Mouse (Mus musculus): Measurements from ENCODE around the gene Tmod3. TPM values are rescaled to one million over a fixed set of nuclear protein-coding genes. Genes with fewer than 3 reads are reported as not detected.

Gene Tmod3
- polyA plus RNA-seq, 1 experiment, result 28.6 TPM

DNA sequence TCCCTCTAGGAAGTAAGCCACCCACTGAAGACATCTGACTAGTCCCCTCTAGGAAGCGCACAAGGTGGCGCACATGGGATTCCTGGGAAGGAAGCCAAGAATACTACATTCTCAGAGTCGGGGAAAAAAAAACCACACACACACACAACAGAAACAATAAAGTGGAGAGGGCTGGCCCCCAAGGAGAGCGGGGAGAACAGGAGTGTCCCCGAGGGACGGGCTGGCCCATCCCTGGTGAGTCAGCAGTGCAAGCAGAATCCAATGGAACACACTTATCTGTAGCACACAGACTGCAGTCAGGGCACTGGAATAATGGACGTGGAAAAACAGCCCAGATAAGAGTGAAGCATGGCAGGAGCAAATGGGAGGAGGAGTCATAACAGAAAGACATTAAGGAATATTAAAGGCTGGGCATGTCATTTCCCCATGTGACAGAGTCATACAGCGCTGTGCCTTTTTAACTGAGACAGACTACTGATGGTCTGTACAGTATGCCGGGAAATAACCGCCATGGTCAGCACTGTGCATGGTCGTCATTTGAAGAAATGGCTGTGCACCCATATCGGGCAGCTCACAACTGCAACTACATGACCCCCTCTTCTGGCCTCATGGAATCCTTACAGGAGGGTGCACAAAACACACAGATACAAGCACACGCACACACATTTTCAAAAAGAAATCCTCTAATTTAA, 31.9 kb downstream of the Tmod3 start:
- WGBS, result 73% methylated on average over 13 of the region's 13 CpGs
- Histone ChIP-seq H3K27ac (ENCODE audit: control insufficient read depth, insufficient read depth, low read depth, low read length, poor library complexity) (no peak overlapping the region), H3K4me3 (replicated peaks; ENCODE audit: control insufficient read depth, low read depth, low read length) (no peak overlapping the region), H3K4me1 (ENCODE audit: control insufficient read depth, insufficient read depth, low read length) (no peaks in the 10 kb centered on the region)
- TF ChIP-seq POLR2A (IDR thresholded peaks at IDR 0.05; ENCODE audit: borderline replicate concordance, control insufficient read depth, low read depth, low read length) (no peak), CTCF (IDR thresholded peaks at IDR 0.05; ENCODE audit: control insufficient read depth, insufficient read depth, low read length) (no peak)

DNA sequence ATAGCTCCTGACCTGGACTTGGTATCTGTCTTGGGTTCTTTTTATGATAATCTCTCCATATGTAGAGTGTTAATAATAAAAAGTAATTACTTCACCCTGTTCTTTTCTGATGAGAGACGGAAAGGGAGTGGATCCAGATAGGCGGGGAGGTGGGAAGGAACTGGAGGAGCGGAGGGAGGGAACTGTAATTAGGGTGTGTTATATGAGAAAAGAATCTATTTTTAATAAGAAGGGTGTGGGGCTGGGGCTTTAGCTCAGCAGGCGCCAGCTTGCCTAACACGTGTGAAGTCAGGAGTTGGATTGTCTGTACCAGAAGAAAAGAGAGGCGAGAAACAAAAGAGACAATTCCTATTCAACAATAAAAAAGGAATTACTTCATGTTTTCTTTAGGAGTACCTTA, 35.8 kb downstream of the Tmod3 start:
- TF ChIP-seq CTCF (IDR thresholded peaks at IDR 0.05; ENCODE audit: control insufficient read depth, insufficient read depth, low read length) (no peak), POLR2A (IDR thresholded peaks at IDR 0.05; ENCODE audit: borderline replicate concordance, control insufficient read depth, low read depth, low read length) (no peak)
- no peak overlapping the region for H3K27ac ChIP-seq (ENCODE audit: control insufficient read depth, insufficient read depth, low read depth, low read length, poor library complexity)
- no peaks in the 10 kb centered on the region for H3K4me1 ChIP-seq (ENCODE audit: control insufficient read depth, insufficient read depth, low read length)
- 85% methylated on average over 6 of the region's 6 CpGs for WGBS
- H3K4me3 ChIP-seq (replicated peaks; ENCODE audit: control insufficient read depth, low read depth, low read length), result no peak overlapping the region

DNA sequence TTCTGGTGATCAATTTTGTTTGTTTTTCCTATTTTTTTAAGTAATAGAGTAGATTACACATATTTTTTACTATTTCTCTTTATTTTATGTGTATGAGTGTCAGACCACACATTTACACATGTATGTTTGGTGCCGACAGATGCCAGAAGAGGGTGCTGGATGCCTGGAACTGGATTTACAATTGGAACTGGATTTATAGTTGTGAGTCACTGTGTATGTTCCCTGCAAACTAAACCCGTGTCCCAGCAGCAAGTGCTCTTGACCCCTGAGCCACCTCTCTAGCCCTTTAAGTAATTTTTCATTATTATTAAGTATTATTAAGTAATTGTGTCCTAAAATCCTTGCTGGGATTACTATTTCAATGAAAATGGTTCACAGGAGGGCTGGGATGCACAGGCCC, 37.2 kb downstream of the Tmod3 start:
- TF ChIP-seq CTCF (IDR thresholded peaks at IDR 0.05; ENCODE audit: control insufficient read depth, insufficient read depth, low read length) (no peak), POLR2A (IDR thresholded peaks at IDR 0.05; ENCODE audit: borderline replicate concordance, control insufficient read depth, low read depth, low read length) (no peak)
- no peak overlapping the region for H3K4me3 ChIP-seq (replicated peaks; ENCODE audit: control insufficient read depth, low read depth, low read length)
- 78% methylated on average over 2 of the region's 2 CpGs for WGBS

DNA sequence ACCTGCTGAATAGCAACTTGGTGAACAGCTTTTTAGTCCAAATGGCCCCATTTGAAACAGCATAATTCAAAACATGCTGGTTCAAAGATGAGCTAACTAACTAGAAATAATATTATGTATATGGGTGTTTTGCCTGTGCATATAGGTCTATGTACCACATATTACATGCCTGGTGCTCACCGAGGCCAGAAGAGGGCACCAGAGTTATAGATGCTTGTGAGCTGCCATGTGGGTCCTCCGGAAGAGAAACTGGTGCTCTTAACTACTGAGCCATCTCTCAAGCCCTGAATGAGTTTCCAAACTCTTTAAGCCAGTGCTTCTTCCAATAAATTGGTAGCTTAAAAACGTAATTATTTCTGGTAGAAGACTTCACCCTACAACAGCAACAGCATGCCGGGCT, 37.7 kb downstream of the Tmod3 start:
- H3K4me1 ChIP-seq (ENCODE audit: control insufficient read depth, insufficient read depth, low read length), result no peaks in the 10 kb centered on the region
- no peak for TF ChIP-seq POLR2A (IDR thresholded peaks at IDR 0.05; ENCODE audit: borderline replicate concordance, control insufficient read depth, low read depth, low read length)
- TF ChIP-seq CTCF (IDR thresholded peaks at IDR 0.05; ENCODE audit: control insufficient read depth, insufficient read depth, low read length), result peak; percentile 72
- 56% methylated on average over 4 of the region's 4 CpGs for WGBS
- no peak overlapping the region for H3K27ac ChIP-seq (ENCODE audit: control insufficient read depth, insufficient read depth, low read depth, low read length, poor library complexity)
- no peak overlapping the region for H3K4me3 ChIP-seq (replicated peaks; ENCODE audit: control insufficient read depth, low read depth, low read length)

More for the DNA sequence above, 37.2 kb downstream of the Tmod3 start:
- Histone ChIP-seq H3K4me1 (ENCODE audit: control insufficient read depth, insufficient read depth, low read length) (no peaks in the 10 kb centered on the region), H3K27ac (ENCODE audit: control insufficient read depth, insufficient read depth, low read depth, low read length, poor library complexity) (no peak overlapping the region)

DNA sequence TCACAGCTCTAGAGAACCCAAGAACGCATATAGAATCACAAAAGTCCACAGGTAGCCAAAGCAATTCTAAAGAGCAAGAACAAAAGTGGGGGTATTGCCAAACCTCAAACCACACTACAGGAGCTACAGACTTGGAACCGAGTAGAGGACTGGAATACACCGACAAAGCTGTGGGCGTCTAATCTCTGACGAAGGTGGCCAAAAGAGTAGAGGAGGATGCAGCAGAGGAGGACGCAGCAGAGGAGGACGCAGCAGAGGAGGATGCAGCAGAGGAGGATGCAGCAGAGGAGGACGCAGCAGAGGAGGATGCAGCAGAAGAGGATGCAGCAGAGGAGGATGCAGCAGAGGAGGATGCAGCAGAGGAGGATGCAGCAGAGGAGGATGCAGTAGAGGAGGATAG, 38.5 kb downstream of the Tmod3 start:
- TF ChIP-seq CTCF (IDR thresholded peaks at IDR 0.05; ENCODE audit: control insufficient read depth, insufficient read depth, low read length) (no peak), POLR2A (IDR thresholded peaks at IDR 0.05; ENCODE audit: borderline replicate concordance, control insufficient read depth, low read depth, low read length) (no peak)
- no peak overlapping the region for H3K27ac ChIP-seq (ENCODE audit: control insufficient read depth, insufficient read depth, low read depth, low read length, poor library complexity)
- no peaks in the 10 kb centered on the region for H3K4me1 ChIP-seq (ENCODE audit: control insufficient read depth, insufficient read depth, low read length)
- no peak overlapping the region for H3K4me3 ChIP-seq (replicated peaks; ENCODE audit: control insufficient read depth, low read depth, low read length)
- WGBS, result 78% methylated on average over 8 of the region's 8 CpGs

DNA sequence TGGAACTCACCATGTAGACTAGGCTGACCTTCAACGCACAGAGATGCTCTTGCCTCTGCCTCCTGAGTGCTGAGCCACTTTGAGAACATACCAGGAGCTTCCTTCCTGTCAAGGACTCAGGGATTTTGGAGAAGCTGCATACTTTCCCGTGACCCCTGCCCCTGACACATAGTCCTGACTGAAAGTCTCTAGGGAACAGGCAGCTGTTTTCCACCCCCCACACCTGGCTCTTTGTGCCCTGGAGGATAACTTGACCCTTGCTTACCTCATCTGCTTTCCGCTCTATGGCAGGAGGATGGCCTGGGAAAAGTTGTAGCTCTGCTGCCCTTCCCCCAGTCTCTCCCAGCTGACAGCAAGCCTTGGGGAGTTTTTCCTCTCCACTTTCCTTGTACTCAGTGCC, 41.7 kb downstream of the Tmod3 start:
- Histone ChIP-seq H3K4me3 (replicated peaks; ENCODE audit: control insufficient read depth, low read depth, low read length) (no peak overlapping the region), H3K4me1 (ENCODE audit: control insufficient read depth, insufficient read depth, low read length) (no peaks in the 10 kb centered on the region), H3K27ac (ENCODE audit: control insufficient read depth, insufficient read depth, low read depth, low read length, poor library complexity) (no peak overlapping the region)
- WGBS, result 89% methylated on average over 3 of the region's 3 CpGs
- TF ChIP-seq CTCF (IDR thresholded peaks at IDR 0.05; ENCODE audit: control insufficient read depth, insufficient read depth, low read length) (no peak), POLR2A (IDR thresholded peaks at IDR 0.05; ENCODE audit: borderline replicate concordance, control insufficient read depth, low read depth, low read length) (no peak)

DNA sequence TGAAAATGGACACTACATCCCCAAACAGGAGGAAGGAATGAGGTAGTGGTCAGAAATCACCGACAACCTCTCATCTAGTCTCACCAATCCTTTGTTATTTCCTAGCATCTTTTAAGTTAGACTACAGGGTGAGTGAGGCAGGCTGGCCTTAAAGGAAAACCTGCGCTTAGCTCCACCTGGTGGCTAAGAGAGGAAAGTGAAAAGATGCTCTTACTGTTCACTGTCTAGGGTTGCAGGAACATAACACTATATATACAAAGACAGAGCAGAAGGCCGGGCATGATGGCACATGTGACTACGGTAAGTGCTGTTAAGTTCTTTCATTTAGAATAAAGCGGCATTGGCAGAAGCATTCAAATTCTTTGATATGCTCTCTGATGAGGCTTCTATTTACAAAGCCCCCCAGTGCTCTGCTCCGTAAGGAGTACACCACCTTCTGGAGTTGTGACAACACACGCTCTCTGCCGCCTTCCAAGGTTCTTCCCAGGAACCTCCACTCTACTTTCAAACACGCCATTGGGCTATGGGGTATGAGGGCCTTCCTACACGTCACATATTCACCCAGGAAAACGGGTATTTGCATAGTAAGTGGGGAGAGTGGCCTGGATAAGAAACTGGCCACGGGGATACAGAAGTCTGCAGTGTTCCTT, 43.9 kb downstream of the Tmod3 start:
- Histone ChIP-seq H3K27ac (ENCODE audit: control insufficient read depth, insufficient read depth, low read depth, low read length, poor library complexity) (no peak overlapping the region), H3K4me1 (ENCODE audit: control insufficient read depth, insufficient read depth, low read length) (no peaks in the 10 kb centered on the region), H3K4me3 (replicated peaks; ENCODE audit: control insufficient read depth, low read depth, low read length) (no peak overlapping the region)
- TF ChIP-seq CTCF (IDR thresholded peaks at IDR 0.05; ENCODE audit: control insufficient read depth, insufficient read depth, low read length) (peak; percentile 62), POLR2A (IDR thresholded peaks at IDR 0.05; ENCODE audit: borderline replicate concordance, control insufficient read depth, low read depth, low read length) (no peak)
- WGBS, result 78% methylated on average over 12 of the region's 12 CpGs

DNA sequence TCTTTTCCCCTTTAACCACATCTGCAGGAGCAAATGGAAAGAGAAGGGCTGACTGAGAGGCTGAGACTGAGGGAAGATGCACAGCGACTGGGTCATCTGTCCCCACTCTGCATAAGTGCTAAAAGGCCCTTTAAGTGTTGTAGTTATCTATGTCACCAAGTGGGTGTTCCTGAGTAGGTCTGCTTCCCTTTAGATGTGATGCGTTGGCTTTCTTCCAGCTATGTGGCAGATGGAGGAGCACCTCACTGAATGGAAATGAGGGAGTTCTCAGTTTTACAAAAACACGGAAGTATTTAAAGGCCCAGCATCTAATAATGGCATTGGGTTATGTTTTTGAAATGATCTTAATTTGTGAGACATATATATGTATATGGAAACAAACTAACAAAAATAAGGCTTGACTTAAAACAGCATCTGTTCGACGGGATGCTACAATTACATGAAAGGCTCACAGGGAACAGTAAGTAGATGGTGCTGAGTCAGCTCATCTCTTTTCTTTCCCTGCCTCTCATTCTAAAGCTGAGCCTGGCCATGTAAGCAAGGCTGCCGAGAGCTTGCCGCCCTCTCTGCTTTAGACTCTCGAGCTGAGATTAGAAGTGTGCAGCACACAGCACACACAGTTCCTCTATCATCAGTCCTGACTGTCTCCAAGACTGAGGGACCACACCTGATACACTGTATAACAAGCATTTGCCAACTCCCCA, 48.1 kb downstream of the Tmod3 start:
- Histone ChIP-seq H3K4me1 (ENCODE audit: control insufficient read depth, insufficient read depth, low read length) (no peaks in the 10 kb centered on the region), H3K27ac (ENCODE audit: control insufficient read depth, insufficient read depth, low read depth, low read length, poor library complexity) (no peak overlapping the region), H3K4me3 (replicated peaks; ENCODE audit: control insufficient read depth, low read depth, low read length) (no peak overlapping the region)
- 79% methylated on average over 8 of the region's 8 CpGs for WGBS
- TF ChIP-seq CTCF (IDR thresholded peaks at IDR 0.05; ENCODE audit: control insufficient read depth, insufficient read depth, low read length) (no peak), POLR2A (IDR thresholded peaks at IDR 0.05; ENCODE audit: borderline replicate concordance, control insufficient read depth, low read depth, low read length) (no peak)
